Mouse (Mus musculus): ENCODE data around the gene Sdc3.

Sdc3 gene

DNA sequence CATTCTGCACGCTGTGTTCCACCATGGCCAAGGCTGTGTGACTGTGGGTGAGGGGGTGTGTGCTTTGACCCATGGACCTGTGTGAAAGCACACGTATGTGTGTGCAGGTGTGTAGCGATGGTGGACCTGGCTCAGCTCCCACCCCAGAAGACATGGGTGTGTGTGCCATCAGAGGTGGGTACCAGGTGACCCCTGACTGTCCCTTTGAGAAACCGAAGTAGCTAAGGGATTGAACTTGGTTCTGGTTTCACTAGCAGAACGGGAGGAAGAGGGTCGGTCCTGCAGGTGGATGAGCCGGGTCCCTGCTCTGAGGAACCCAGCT lies 804 bp downstream of the Sdc3 start:
- no peak for DNase-seq (ENCODE audit: low read depth, low spot score)

DNA sequence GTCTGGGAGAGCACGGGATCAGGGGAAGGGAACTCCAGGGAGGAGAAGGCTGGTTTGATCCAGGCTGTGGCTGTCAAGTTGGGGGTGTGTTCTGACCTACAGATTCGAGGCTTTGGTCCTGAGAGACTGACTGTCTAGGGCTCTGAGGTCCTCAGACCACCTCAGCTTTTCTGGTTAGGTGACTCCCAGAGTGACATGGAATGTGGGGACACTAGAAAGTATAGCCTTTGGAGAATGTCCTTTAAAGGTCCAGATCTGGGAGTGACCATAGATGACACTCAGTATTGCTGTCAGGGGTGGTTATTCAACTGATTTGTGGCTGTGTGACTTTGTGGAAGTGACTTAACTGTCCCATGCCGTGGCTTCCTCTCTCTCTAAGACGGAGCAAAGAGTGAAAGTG lies 2.4 kb downstream of the Sdc3 start:
- no peak for DNase-seq (ENCODE audit: low read depth, low spot score)

DNA sequence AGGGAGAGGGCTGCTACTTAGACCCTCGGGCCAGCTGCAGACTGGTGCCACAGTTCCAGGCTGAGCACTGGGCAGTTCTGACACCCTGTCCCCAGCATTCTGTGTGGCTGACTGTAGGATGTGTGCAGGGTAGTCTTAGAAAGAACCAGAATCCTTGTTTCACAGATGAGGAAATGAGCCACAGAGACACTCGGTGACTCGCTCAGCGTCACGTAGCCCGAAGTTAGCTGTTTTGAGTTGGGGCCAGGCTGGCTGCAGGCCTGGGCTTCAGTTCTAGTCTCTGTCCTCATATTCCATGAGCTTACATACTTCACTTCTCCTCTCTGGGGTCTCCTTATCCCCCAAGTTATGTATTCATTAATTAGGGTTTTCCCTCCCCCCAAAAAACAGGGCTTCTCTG lies 3.6 kb downstream of the Sdc3 start:
- no peak for DNase-seq (ENCODE audit: low read depth, low spot score)

DNA sequence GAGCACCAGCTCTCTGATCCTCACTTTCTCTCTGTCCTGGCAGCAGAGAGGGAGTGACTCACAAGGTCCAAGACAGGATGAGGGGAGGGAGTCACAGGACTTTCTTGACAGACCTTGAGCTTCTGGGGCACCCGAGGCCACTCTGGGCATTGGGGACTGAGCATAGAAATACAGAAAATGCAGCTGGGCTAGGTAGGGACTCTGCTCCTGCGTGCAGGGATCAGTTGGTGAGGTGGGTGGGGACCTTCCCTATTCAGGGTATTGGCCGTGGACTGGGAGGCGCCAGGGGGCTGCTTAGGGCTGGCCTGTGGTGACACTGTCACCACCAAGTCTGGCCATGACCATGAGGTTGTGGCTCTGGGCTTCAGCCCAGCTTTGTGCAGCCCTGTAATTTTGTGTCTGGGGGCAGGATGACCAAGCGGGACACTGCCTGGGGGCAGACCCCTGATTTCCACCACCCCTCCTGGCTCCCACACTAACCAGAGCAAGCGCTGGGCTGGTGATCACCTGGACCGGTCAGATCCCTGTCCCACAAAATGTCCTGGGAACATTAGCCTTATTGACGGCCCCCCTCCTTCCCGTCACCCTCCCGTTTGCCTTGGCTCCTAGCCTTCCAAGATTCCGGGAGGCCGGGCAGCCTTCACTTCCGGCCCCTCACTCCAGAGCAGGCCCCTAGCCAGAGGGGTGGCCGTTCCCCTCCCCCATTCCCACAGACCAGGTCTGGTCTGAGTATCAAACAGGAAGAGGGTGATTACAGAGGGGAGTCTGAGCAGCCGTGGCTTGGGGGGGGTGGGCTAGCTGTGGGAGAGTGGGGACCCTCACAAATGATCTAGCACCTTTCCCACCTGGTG lies 5.1 kb downstream of the Sdc3 start:
- DNase-seq (ENCODE audit: low read depth, low spot score), result no peak

DNA sequence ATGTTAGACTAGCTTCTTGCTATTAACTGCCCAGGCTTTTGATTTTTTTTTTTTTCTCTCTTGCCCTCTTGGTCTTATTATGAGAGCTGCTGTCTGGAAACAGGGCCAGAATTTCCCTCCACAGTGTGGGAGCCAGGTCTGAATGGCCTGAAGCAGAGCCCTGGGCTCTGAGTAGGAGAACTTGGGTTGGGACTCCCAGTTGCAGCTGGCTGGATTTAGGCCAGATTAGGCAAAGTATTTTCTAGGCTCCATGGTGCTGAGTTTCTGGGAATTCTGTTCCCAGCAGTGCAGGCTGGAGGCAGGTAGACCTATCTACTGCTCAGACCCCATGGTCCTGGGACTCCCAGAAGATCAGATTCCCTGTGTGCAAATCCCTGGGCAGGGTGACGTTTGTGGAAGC lies 6.1 kb downstream of the Sdc3 start:
- no peak for DNase-seq (ENCODE audit: low read depth, low spot score)

DNA sequence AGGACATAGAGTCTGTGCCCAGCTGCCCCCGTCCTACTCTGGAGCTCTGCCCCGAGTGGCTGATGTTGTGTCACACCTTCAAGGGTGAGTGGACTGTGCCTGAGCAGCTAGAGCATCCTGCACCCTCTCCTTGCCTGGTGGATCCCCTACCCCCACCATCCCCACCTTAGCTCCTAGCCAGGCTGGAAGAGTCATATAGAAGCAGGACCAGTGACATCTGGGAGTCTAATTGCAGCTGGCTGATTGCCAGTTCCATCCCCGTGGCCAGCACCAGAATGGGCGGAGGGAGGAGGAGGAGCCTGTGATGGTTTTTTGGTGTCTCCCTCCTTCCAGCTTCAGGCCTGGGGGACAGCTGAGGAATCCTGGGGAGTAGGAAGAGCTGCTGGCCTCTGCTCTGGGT lies 6.8 kb downstream of the Sdc3 start:
- DNase-seq (ENCODE audit: low read depth, low spot score), result no peak

DNA sequence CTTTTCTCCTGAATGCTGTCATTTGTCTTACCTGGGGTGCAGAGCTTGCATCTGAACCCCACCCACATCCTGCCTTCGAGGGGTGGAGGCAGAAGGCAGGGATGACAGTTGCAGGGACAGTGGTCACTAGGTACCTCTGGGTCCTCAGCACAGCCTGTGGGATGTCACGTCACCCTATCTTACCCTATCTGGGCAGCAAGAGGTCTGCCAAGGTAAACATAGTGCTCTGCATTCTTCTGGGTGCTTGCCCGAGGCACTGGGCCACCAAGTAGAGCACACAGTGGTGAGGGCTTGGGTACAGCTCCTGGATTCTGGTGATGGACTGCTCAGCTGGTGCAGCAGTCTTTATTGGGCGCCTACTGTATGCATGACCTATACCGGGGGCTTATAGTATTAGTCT lies 7.2 kb downstream of the Sdc3 start:
- DNase-seq (ENCODE audit: low read depth, low spot score), result no peak

DNA sequence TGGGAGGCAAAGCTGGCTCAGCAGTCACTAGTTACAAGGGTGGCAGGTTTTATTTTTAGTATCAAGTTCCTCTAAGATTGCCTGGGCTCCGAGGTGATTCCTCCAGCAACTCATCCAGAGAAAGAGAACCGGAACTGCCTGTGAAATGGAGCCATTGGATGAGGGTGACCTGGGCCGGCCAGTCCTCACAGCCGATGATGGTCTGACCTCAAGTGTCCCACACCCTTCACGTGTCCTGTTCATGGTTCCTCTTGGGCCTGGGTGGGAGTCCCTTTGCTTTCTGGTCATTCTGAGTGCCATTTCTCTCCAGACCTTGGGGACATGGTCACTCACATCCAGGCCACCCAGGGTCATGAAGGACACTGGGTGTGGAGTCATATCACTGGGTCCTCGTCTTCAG lies 7.8 kb downstream of the Sdc3 start:
- DNase-seq (ENCODE audit: low read depth, low spot score), result no peak

DNA sequence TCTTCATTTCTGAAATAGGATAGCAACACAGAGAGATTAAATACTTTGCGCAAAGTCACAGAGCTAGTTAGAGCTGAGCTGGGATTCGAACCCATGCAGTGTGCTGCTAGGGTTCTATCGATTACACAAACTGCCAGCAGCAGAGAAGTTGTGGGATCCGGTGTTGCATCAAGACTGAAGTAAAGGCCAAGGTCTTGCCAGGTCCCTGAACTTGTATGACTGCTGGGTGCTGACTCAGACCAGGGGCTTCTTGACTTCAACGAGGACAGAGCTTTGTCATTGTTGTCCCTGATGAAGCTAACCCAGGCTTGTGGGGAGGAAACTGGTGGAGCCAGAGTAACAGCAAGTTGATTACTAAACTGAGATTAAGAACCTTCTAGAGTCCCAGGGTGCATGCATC lies 8.9 kb downstream of the Sdc3 start:
- DNase-seq (ENCODE audit: low read depth, low spot score), result no peak

DNA sequence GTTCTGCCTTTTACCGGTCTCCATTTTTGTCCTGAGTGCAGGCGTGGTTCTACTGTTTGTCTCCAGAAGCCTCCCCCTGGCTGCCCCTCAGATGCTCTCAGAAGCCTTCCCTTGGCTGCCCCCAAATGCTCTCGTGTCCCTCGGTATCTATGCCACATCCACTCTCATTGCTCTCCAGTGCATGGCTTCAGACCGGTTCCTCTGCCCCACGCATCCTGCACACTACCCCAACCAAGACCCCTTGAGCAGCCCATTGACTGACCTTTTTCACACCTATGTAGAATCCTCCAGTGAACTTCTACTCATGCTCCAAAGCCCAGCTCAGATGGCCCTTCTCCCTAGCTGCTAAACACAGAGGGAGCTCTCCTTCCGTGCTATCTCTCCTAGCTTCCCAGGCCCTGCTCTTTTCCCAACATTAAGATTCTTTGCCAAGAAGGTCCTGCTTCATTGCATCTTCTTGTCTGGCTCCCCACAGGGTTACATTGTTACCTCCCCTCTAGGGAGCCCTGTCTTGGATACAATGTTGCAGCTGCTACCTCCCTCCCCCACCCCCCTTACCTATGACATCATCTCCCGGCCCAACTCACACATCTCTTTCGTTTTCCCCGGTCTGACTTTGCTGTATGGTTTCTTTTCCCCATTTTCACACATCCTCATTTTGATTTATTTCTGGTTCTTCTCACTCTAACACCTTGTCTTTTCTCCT lies 9.4 kb downstream of the Sdc3 start:
- DNase-seq (ENCODE audit: low read depth, low spot score), result peak; percentile 75

DNA sequence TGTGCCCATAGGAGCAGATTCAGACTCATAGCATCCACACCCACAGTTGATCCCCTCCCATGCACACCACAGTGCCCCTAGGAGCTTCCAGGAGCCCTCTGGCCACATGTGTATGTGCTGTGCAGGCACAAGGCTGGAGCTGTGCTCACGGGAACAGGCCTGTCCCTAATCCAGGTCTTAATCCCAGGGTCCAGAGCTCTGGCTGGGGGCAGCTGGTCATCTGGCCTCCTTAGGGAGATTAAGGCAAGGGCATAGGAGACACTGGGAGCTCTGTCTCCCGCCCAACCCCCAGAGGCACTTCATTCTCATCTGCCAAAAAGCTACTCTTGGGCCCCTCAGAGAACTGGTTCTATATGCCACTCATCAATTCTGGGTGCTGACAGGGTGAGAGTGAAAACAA lies 11.3 kb downstream of the Sdc3 start:
- DNase-seq (ENCODE audit: low read depth, low spot score), result no peak

DNA sequence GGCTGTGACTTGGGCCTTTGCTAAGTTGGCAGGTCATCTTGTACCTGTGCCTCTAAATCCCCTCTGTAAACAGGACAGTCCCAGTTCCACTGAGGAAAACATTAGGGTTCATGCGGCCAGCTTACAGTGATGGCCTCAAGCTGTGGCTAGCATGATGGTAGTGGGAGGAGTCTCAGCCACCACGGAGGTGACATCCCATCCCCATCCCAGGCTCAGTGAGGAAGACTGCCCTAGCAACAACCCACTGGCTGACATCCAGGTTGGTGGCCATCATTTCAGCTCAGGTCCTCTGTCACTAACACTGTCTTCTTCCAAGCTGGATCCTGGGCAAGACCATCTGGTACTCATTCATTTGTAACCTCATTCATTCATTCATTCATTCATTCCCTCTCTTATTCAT lies 12.0 kb downstream of the Sdc3 start:
- DNase-seq (ENCODE audit: low read depth, low spot score), result no peak

DNA sequence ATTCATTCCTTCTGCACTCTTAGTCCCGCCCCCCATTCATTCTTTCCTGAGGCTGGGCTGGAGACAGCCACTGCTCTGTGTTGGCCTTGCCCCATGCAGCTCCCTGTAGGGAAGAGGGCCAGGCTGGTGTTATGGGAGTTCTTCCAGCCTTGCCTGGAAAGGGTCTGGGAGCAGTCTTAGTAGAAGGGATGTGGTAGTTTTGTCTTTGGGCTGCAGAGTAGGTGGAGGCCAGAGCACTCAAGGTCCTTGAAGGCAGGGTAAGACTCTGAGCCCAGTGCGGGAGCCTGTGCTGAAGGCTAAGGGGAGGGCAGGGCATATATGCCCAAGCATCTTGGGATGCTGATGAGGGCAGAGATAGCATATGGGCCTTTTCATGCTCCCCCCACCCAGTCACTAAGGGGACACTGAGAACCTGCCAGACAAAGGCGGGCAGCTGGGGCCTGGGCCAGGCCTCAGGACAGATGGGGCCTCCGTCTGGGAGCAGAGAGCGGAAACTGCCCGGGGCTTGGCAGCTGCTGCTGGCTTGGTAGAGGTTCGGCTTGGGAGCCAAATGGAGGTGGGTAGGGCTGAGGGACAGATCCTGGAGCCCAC lies 12.5 kb downstream of the Sdc3 start:
- no peak for DNase-seq (ENCODE audit: low read depth, low spot score)

DNA sequence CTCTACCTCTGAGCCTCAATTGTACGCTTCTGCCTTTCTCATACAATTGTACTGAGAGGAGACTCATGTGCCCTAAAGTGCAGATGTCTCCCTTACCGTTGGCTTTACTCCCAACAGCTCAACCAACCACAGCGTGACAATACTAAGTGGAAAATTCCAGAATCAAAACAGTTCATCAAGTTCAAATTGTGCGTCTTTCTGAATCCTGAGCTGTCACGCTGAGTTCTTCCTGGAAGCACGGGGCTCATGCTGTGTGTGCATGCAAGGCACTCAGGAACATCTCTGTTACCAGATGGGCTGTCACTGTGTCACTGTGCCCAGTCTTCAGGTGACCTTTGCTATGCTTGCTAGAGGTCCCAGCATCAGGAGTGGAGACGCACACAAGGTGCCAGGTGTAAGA lies 13.4 kb downstream of the Sdc3 start:
- peak; percentile 37 for DNase-seq (ENCODE audit: low read depth, low spot score)

DNA sequence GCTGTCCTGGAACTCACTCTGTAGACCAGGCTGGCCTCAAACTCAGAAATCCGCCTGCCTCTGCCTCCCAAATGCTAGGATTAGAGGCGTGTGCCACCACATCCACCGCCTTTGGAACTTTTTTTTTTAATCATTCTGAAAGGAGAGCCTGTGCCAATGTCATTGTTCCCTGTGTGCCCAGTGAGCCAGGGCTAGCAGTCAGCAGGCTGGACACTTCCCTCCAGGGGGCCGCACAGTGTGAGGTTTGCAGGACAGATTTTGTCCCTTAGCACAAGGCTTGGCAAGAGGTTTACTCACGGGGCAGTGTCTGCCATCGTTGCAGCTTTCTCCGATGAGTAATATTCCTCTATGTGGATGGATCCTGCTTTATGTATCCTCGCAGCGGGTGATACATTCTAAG lies 14.4 kb downstream of the Sdc3 start:
- no peak for DNase-seq (ENCODE audit: low read depth, low spot score)

DNA sequence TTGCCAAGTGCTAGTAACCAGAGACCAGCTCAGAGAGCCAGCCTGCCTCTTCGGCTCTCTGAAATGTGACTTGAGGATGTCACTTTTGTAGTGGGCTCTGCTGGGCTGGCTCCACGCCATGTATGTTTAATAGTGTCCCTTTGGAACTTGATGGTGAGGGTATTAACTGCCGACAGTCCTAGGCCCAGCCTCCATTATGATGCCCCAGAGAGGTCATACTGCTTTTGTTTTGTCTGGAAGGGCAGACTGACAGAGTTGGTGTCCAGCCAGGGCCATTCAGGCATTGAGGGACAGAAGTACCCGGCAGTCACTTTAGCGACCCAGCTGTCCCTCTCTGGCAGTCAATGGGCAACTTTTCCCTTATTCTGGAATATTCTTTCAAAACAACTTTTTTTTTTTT lies 17.4 kb downstream of the Sdc3 start:
- DNase-seq (ENCODE audit: low read depth, low spot score), result no peak

DNA sequence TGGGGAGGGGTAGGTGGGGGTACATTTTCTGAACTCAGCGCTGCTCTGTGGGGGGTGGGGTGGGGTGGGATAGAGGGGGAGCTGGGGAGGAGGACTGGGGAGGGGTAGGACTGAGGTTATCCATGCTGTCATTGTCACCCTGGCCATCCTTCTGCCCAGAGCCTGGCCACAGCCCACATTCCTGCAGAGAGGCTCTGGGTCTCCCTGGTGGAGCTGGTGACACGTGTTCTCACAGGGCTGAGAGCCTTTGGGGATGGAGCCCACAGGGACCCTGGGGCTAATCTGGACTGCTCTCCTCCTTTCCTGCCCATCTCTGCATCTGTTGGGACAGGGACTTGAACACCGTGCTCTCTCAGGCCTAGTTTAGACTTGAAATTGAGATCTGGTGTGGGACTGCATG lies 18.5 kb downstream of the Sdc3 start:
- no peak for DNase-seq (ENCODE audit: low read depth, low spot score)

DNA sequence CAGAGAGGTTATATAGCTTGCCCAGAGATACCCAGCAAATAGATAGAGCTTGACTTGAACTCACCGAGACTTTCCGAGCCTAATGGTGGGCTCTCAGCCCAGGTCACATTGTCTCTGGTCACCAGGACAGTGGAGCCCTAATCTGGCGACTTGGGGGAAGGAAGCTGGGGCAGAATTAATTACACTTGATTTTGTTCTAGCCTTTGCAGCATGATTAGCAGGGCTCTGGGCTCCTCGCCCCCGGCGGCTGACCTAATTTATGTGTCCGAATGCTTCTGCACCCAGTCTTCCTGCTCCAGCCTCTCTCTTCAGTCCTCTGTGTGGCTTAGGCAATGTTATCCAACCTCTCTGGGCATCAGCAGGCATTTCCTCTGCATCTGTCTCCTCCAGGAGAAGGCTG lies 19.0 kb downstream of the Sdc3 start:
- DNase-seq (ENCODE audit: low read depth, low spot score), result no peak

DNA sequence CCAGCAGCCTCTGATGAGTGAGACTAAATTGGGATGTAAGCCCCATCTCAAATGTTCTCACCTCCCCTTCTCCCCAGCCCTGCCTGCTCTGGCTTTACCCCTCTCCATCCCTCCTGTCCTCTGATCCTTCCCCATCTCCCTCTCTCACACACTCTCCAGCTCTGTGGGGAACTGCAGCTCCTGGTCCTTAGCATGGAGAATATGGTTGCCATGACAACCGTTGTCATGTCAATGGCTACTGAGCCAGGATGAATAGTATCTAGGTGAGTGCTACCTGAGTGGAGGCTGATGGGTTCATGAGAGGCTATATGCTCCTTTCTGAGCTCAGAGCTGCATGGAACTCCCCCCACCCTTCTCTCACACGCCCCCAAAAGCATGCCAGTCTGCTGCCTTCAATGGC lies 21.6 kb downstream of the Sdc3 start:
- DNase-seq (ENCODE audit: low read depth, low spot score), result peak; percentile 42

DNA sequence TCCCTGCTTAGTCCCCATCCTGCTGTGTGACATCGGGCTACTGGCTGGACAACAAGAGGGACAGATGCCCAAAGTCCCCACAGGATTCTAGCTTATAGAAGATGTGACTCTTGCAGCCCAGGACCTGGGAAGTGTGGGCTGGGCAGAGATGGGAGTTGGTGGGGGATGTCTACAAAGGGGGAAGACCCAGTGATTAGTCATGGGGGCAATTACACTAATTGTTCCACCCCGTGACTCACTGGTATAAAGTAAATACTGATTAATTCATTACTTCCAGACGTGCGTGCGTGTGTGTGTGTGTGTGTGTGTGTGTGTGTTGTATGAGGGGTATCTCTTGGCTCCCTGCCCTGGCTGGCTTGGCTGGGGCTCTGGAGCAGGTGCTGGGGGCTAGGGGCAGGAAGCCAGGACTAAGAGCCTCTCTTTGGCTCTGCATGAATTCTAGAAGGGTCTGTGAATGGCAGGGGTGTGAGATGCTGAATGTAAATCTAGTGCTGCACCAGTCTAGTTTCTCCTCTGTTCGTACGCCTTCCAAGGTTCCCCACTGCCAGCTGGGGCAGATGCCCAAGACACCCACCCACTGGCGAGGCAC lies 22.5 kb downstream of the Sdc3 start:
- no peak for DNase-seq (ENCODE audit: low read depth, low spot score)

DNA sequence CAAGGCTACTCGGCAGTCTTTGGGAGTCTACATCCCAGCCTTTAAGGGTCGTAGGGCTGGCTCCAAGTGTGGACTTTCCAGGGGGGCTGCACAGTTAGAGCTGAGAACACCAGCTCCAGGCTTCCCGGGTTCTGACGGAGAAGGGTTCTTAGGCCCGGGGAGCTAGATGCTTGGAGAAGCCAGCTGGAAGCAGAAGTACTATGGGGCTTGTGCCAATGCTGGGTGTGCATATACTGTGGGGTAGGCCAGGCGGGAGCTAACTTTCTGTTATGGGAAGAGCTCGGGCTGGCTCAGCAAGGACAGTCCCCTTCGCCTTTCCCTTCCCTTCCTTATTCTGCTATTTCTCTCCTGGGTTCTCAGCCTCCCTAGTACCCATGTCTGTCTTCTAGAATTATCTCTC lies 23.5 kb downstream of the Sdc3 start:
- DNase-seq (ENCODE audit: low read depth, low spot score), result no peak

DNA sequence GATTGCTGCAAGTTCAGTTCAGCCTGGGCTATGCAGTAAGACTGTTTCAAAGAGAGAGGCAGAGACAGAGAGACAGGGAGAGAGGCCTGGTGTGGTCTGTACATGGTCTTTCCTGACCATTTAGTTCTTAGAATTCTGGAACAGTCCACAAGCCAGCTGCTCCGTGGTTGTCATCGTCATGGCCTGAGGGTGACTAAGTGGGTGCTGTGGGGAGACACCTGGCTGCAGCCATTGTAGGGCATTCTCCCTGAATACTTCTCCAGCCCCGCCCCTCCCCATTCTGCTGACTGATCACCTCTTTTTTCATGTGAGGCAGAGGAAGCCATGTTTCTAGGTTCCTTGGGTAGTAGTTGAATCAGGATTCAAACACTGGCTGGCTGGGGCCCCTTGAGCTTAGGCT lies 27.5 kb downstream of the Sdc3 start:
- no peak for DNase-seq (ENCODE audit: low read depth, low spot score)
